Mouse (Mus musculus): ENCODE data around the gene Acnat1. TPM values are rescaled to one million over a fixed set of nuclear protein-coding genes. Genes with fewer than 3 reads are reported as not detected.
"Not testable (repeated sequence)": the region's sequence is repeated elsewhere in the genome, so short reads cannot be mapped to it uniquely, and the experiment has no call there.

Acnat1 gene
- polyA plus RNA-seq (2014; fragmentation: Nextera tagmentation; extraction: Ambion mirVana): not detected in 2 replicates

DNA sequence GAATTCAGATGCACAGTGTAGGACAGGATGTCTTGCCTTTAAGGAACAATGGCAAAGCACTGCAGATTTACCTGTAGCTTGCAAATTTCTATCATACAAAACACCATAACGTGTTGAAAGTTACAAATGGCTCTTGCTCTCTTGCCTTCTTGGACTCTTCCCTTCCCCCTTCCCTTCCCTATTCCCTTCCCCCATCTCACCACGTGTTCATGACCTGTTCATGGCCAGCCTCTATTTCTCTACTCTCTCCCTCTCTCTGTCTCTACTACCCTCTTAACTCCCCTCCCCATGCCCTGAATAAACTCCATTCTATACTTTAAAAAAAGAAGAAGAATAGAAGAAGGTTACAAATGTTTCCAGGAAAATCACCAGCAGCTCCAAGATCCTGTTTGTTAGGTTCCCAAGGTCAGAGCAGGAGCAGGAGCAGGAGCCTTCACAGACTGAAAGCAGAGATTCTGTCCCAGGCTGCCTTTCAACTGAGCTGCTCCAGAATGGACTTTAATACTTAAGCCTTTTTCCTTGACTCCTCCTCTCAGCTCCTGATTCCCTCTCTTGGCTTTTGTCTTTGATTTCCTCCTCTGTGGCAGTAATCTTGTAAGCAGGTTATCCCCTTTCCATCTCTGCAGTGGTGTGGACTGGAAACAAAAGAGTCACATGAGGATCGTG, at the start of gene Acnat1:
Acnat1 (minus strand) TSS at position 478 of the 666 bp plus-strand sequence.
- ATAC-seq (ENCODE audit: low FRiP score): no peak
- no peak for DNase-seq (ENCODE audit: low spot score, missing footprints)

DNA sequence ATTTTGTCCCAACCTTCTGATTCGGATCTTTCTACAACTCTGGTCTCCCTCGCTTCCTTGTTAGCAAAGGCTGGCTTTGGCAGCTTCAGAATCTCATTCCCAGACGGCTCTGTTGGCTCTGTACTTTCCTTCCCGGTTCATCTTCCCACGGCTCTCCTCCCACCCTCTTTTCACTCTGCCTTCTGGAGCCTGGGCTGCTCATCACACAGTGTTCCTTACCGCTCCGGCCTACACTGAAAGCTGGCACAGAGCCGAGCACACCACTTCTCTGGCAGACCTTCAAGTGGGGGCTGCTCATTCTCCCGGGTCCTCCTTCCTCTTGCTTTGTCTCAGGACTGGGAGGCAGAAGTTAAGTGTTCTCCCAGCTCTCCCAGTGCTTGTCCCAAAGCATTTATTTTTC, 48.9 kb upstream of the Acnat1 start:
- no peak overlapping the region for H3K4me3 ChIP-seq (ENCODE audit: low read depth, low read length)
- no peak overlapping the region for H3K9ac ChIP-seq (ENCODE audit: low read length)
- peaks cover 10% of the 10 kb centered on the region for H3K4me1 ChIP-seq (ENCODE audit: control insufficient read depth, insufficient read depth, low read length)
- no peak overlapping the region; the same call in 1 of the 2 replicates for H3K4me2 ChIP-seq
- ATAC-seq (ENCODE audit: low FRiP score) (no peak), DNase-seq (ENCODE audit: low spot score, missing footprints) (peak; percentile 72)
- WGBS: 89% methylated on average over 9 of the region's 9 CpGs
- H3K36me3 ChIP-seq (ENCODE audit: control insufficient read depth, insufficient read depth, low read length): 0 out of 2 replicates have a peak, but pooled peaks cover 3% of the 10 kb centered on the region
- H3K27ac ChIP-seq (ENCODE audit: low read depth, low read length): no peak overlapping the region
- H3K27me3 ChIP-seq (ENCODE audit: control insufficient read depth, insufficient read depth, low read length): no peaks in the 10 kb centered on the region
- H3K9me3 ChIP-seq (ENCODE audit: control insufficient read depth, low read length): no peaks in the 10 kb centered on the region

More for the DNA sequence above, at the start of gene Acnat1:
- no peaks in the 10 kb centered on the region for H3K4me1 ChIP-seq (ENCODE audit: control insufficient read depth, insufficient read depth, low read length)
- no peak within 1 kb of the TSS for H3K4me3 ChIP-seq (ENCODE audit: low read depth, low read length)
- H3K27me3 ChIP-seq (ENCODE audit: control insufficient read depth, insufficient read depth, low read length): no peaks in the 10 kb centered on the region
- H3K27ac ChIP-seq (ENCODE audit: low read depth, low read length): no peak within 1 kb of the TSS
- H3K4me2 ChIP-seq: no peak within 1 kb of the TSS
- no peak within 1 kb of the TSS for H3K9ac ChIP-seq (ENCODE audit: low read length)
- H3K9me3 ChIP-seq (ENCODE audit: control insufficient read depth, low read length): no peaks in the 10 kb centered on the region
- WGBS: 37% methylated on average over 3 of the region's 3 CpGs
- no peaks in the 10 kb centered on the region for H3K36me3 ChIP-seq (ENCODE audit: control insufficient read depth, insufficient read depth, low read length)

DNA sequence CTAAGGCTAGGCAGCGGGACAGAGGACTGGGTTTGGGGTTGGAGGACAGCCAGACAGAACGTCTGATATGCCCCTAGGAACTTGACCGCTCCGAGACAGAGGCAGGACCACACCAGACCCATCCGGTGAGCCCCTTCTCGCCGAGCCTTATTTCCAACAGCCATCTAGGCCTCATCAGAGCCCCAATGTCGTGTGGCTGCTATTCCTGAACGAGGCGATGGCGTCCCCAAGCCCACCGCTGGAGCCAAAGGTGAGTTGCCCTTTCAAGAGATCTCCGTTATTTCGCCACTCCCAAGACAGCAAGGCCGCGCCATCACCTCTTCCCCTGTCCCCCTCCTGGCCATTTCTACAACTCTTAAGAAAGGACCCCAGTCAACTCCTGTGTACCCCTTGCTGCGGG, 47.6 kb upstream of the Acnat1 start:
- no peak; the same call in 1 of the 2 replicates for ATAC-seq (ENCODE audit: low FRiP score)
- Histone ChIP-seq H3K4me1 (ENCODE audit: control insufficient read depth, insufficient read depth, low read length) (peaks cover 10% of the 10 kb centered on the region), H3K9me3 (ENCODE audit: control insufficient read depth, low read length) (no peaks in the 10 kb centered on the region), H3K27me3 (ENCODE audit: control insufficient read depth, insufficient read depth, low read length) (no peaks in the 10 kb centered on the region), H3K9ac (ENCODE audit: low read length) (peak overlapping the region; percentile 82), H3K27ac (ENCODE audit: low read depth, low read length) (no peak overlapping the region), H3K4me3 (ENCODE audit: low read depth, low read length) (peak overlapping the region; percentile 46), H3K36me3 (ENCODE audit: control insufficient read depth, insufficient read depth, low read length) (0 out of 2 replicates have a peak, but pooled peaks cover 3% of the 10 kb centered on the region), H3K4me2 (peak overlapping the region; percentile 62)
- 0% methylated on average over 17 of the region's 17 CpGs for WGBS
- no peak for DNase-seq (ENCODE audit: low spot score, missing footprints)

DNA sequence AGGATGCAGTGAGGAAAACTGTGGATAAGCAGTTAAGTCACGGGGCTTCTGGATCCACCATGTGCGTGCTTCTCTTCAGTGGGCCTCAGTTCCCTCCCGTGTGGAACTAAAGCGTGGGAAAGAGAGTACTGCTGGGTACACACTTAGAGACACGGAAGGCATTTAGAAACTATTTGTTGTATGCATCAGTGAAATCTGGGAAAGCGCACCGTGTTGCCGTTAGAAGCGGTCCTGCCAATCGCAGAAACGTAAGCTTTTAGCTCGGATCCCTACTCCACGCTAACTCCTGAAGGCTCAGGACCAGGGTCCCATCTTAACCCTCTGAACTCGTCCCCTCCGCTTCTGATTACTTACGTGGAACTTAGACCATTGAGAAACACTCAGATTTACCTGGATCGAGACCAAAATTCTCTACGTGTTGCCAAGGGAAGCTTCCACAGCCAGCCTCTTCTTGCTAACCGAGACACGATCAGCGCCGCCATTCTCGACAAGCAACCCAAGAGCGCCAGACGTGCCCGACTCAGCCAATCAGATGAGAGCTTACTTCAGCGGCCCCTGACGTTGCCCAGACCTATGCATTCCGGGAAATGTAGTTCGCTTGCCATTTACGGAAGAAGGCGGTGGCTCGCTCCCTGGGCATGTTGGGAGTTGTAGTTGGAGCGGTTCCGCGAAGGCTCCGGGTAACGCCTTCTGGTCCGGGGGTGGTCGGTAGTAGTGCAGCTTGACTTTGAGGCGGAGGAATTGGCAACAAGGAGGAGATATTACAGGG, 47.0 kb upstream of the Acnat1 start, which contains the start of the genes Mrpl50 and Zfp189:
Mrpl50 (minus strand) TSS at position 522 of the 769 bp plus-strand sequence.
Zfp189 (plus strand) TSS at position 605 of the 769 bp plus-strand sequence.
- Histone ChIP-seq H3K27me3 (ENCODE audit: control insufficient read depth, insufficient read depth, low read length) (no peaks in the 10 kb centered on the region), H3K9me3 (ENCODE audit: control insufficient read depth, low read length) (no peaks in the 10 kb centered on the region), H3K36me3 (ENCODE audit: control insufficient read depth, insufficient read depth, low read length) (0 out of 2 replicates have a peak, but pooled peaks cover 3% of the 10 kb centered on the region), H3K4me2 (peak within 1 kb of the TSS; percentile 62), H3K9ac (ENCODE audit: low read length) (peak within 1 kb of the TSS; percentile 82), H3K4me1 (ENCODE audit: control insufficient read depth, insufficient read depth, low read length) (peaks cover 10% of the 10 kb centered on the region), H3K27ac (ENCODE audit: low read depth, low read length) (no peak within 1 kb of the TSS), H3K4me3 (ENCODE audit: low read depth, low read length) (peak within 1 kb of the TSS; percentile 46)
- ATAC-seq (ENCODE audit: low FRiP score) (peak; percentile 99), DNase-seq (ENCODE audit: low spot score, missing footprints) (peak; percentile 99)
- under 1% methylated on average over 41 of the region's 41 CpGs for WGBS

DNA sequence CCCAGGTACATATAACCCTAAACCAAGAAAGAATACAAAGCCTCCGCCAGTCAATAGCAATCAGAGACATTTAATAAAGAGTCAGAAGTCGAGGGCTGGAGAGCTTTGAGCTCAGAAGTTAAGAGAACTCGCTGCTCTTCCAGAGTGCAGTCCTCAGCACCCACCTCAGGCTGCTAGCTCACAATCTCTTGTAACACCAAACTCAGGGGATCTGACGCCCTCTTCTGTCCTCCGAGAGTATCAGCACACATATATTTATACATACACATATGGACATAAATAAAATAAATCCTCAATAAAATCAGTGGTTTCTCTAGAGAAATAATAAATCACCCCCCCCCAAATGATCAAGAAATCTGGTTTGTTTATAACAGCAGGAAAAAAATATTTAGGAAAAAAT, 45.8 kb upstream of the Acnat1 start:
- Histone ChIP-seq H3K9me3 (ENCODE audit: control insufficient read depth, low read length) (no peaks in the 10 kb centered on the region), H3K4me2 (no peak overlapping the region; the same call in 1 of the 2 replicates), H3K9ac (ENCODE audit: low read length) (no peak overlapping the region), H3K27me3 (ENCODE audit: control insufficient read depth, insufficient read depth, low read length) (no peaks in the 10 kb centered on the region), H3K27ac (ENCODE audit: low read depth, low read length) (no peak overlapping the region), H3K36me3 (ENCODE audit: control insufficient read depth, insufficient read depth, low read length) (0 out of 2 replicates have a peak, but pooled peaks cover under 1% of the 10 kb centered on the region), H3K4me3 (ENCODE audit: low read depth, low read length) (no peak overlapping the region), H3K4me1 (ENCODE audit: control insufficient read depth, insufficient read depth, low read length) (peaks cover 10% of the 10 kb centered on the region)
- ATAC-seq (ENCODE audit: low FRiP score): no peak
- peak; percentile 71 for DNase-seq (ENCODE audit: low spot score, missing footprints)
- 79% methylated on average over 5 of the region's 5 CpGs for WGBS

DNA sequence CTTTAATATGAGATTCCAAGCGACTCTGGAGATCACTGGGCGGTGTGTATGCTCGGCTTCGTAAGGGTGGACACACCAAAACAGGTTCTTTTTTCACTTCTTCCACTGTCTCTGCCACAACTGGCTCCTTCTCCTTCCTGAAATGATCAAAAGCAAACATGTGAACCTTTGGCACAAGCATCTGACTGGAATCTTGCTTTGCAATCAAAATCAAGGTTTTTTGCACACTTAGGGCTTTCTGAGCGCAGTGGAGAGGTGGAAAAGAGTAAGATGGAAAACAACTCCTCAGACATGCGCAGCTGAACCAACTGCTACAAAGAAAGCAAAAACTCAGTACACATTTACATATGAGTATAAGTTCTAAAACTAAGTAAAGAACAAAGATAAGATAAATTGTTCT, 40.7 kb upstream of the Acnat1 start:
- ATAC-seq (ENCODE audit: low FRiP score): no peak
- no peaks in the 10 kb centered on the region for H3K4me1 ChIP-seq (ENCODE audit: control insufficient read depth, insufficient read depth, low read length)
- DNase-seq (ENCODE audit: low spot score, missing footprints): no peak
- 95% methylated on average over 6 of the region's 6 CpGs for WGBS
- no peaks in the 10 kb centered on the region for H3K27me3 ChIP-seq (ENCODE audit: control insufficient read depth, insufficient read depth, low read length)
- no peak overlapping the region for H3K9ac ChIP-seq (ENCODE audit: low read length)
- H3K9me3 ChIP-seq (ENCODE audit: control insufficient read depth, low read length): no peaks in the 10 kb centered on the region
- H3K27ac ChIP-seq (ENCODE audit: low read depth, low read length): no peak overlapping the region
- H3K4me3 ChIP-seq (ENCODE audit: low read depth, low read length): no peak overlapping the region
- H3K4me2 ChIP-seq: no peak overlapping the region
- peaks cover 2% of the 10 kb centered on the region; the same call in 1 of the 2 replicates for H3K36me3 ChIP-seq (ENCODE audit: control insufficient read depth, insufficient read depth, low read length)

DNA sequence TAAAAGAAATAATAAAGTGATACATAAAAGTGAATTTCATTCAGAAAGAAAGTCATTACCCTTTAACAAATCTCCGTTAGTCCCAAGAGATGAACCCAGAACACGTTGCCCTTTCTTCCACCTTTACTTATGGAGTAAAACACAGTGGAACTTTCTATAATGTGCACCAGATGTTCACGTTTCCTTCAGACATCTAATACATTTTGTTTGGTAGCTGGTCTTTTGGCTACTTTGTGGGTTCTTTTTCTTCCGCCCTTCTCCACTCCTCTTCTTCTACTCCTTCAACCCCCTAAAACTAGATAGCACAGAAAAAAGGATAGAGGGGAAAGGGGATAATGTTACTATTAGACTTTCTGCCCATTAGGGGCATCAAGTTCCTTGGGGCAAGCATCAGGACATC, 38.9 kb upstream of the Acnat1 start:
- ATAC-seq (ENCODE audit: low FRiP score): no peak
- H3K4me3 ChIP-seq (ENCODE audit: low read depth, low read length): no peak overlapping the region
- WGBS: 87% methylated on average over 4 of the region's 4 CpGs
- no peaks in the 10 kb centered on the region for H3K27me3 ChIP-seq (ENCODE audit: control insufficient read depth, insufficient read depth, low read length)
- no peaks in the 10 kb centered on the region for H3K4me1 ChIP-seq (ENCODE audit: control insufficient read depth, insufficient read depth, low read length)
- H3K9ac ChIP-seq (ENCODE audit: low read length): no peak overlapping the region
- no peak overlapping the region for H3K4me2 ChIP-seq
- no peak overlapping the region for H3K27ac ChIP-seq (ENCODE audit: low read depth, low read length)
- no peaks in the 10 kb centered on the region for H3K9me3 ChIP-seq (ENCODE audit: control insufficient read depth, low read length)
- peak; percentile 78 for DNase-seq (ENCODE audit: low spot score, missing footprints)
- peaks cover 2% of the 10 kb centered on the region; the same call in 1 of the 2 replicates for H3K36me3 ChIP-seq (ENCODE audit: control insufficient read depth, insufficient read depth, low read length)

DNA sequence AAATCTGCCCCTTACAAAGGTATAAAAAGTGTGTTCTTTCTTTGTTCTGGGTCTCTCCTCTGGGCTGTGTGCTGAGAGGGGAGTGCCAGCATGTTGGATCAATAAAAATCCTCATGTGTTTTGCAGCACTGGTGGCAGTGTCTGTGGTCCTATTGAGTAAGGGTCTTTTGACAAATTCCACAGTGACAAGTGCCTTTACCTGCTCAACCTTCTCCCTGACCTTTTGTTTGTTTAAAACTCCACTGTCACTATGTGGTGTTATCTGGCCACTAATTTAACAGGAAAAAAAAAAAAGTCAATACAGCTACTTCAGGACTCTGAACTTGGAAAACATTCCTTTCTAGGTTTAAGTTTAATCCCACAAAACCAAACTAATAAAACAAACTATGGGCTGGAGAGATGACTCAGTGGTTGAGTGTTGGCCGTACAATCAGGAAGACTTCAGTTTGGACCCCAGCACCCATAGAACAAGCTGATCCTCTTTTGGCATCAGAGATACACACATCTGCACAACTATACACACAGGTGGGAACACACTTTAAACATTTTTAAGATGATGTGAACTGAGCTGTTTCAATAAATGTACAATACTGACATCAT, 36.6 kb upstream of the Acnat1 start:
- WGBS: 92% methylated on average over 1 of the region's 1 CpGs
- not testable (repeated sequence) for H3K9ac ChIP-seq (ENCODE audit: low read length); H3K36me3 ChIP-seq (ENCODE audit: control insufficient read depth, insufficient read depth, low read length); H3K4me1 ChIP-seq (ENCODE audit: control insufficient read depth, insufficient read depth, low read length); DNase-seq (ENCODE audit: low spot score, missing footprints); H3K4me3 ChIP-seq (ENCODE audit: low read depth, low read length); H3K27me3 ChIP-seq (ENCODE audit: control insufficient read depth, insufficient read depth, low read length); H3K27ac ChIP-seq (ENCODE audit: low read depth, low read length); ATAC-seq (ENCODE audit: low FRiP score); H3K9me3 ChIP-seq (ENCODE audit: control insufficient read depth, low read length); H3K4me2 ChIP-seq

Data from midbrain, embryonic 11.5 days (tissue).